Mouse (Mus musculus): ENCODE measurements around the gene Fancc. TPM values are rescaled to one million over a fixed set of nuclear protein-coding genes. Genes with fewer than 3 reads are reported as not detected.
A peak's percentile ranks its signal among the peaks of the same experiment; 100 is the strongest.
"Not testable (repeated sequence)": the region's sequence is repeated elsewhere in the genome, so short reads cannot be mapped to it uniquely, and the experiment has no call there.

The Fancc gene
- total RNA-seq, 2 experiments from 2014 or later: 10.0 to 11.3 TPM

DNA sequence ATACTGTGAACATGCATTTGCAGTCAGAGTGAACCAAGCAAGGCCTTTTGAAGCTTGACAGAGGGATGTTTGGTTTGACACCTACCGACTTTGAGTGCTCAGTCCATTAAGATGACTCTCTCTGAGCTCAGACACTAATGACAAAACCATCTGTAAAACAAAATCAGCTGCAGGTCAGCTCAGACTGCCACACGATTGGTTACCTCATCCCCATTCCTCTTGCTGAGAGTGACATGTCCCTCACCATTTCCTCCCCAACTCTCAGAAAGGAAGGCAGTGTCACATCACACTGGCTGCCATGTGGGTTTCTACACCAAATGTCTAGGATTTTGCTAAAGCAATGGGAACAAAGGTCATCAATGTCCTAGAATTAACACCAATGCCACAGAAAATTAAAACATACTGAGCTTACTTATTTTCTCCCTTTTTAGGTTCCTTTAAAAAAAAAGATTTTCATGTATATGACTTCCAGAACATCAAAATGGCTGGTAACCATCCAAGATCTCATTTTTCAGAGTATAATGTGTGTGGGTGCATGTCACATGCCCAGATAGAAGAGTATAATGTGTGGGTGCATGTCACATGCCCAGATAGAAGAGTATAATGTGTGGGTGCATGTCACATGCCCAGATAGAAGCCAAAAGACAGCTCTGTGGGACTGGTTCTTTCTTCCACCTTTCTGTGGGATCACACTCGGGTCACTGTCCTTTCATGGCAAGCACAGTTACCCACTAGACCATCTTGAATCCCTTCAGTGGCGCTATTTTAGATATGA lies 136.8 kb downstream of the Fancc start:
- no peak for ATAC-seq (replicated peaks; ENCODE audit: poor library complexity, severe bottlenecking)

DNA sequence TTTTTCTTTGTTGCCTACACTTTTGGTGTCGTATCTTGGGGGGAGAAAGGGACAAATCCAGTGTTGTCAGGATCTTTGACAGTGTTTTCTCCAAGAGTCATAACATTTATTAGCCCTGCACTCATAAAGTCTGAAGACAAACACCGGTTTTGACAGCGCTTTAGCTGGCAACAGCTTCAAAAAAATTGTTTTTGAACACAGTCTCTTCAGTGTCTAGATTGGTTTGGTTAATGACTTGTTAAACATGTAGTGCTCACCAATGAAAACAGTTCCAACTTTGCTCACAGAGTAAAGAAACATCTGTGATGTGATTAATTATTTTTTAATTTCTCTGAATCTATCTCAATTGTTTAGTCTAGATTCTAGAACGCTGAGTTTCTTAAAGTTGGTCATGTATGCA lies 137.7 kb downstream of the Fancc start:
- ATAC-seq (replicated peaks; ENCODE audit: poor library complexity, severe bottlenecking): no peak

DNA sequence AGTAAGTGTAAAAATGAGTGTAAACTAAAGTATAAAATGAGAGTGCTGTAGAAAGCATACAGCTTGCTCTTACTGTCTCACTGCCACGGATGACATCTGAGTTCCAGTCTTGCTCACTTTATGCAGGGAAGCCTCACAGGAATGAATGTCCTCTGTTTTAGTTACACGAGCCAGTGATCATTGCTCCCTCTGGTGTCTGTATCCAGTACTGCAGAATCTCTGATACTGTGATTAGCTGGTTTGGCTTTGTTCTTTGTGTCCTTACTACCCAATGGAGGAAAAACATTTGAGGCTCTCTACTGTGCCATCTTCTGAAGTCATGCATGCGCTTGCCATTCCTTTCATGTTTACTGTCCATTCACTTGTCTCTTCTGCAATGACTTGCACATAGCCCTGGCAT lies 140.5 kb downstream of the Fancc start:
- ATAC-seq (replicated peaks; ENCODE audit: poor library complexity, severe bottlenecking): peak; percentile 82

DNA sequence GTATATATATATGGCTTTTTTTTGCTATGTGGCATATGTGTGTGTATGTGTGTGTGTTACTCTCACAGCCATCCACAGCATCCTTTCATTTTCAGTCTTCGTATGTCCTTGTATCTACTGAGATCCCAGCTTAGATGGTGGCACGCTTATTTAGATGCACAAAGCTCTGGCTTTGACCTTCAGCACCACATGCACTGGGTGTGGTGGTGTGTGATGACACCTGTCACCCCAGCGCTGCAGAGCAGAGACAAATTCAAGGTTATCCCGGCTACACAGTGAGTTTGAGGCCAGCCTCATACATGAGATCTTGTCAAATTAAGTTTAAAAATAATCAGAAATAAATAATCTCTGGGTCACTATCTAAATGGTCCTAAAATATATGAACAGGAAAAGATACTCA lies 141.0 kb downstream of the Fancc start:
- no peak for ATAC-seq (replicated peaks; ENCODE audit: poor library complexity, severe bottlenecking)

DNA sequence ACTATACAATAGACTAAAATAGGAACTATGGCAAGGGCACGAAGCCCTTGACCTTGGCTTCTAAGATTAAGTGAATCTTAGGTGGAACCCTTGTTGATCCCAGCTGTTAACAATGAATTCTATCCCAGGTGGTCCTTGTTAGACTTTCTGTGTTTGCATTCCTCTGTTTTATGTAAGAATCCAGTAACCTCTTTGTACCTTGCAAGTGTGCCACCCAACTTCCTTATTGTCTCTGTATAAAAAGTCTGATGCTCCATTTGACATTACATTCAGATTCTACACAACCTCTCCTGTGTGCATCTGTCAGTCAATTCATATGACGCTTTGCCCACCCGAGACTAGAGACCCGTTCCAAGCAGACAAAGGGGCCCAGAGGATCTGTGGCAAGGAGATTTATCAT lies 143.8 kb downstream of the Fancc start:
- ATAC-seq (replicated peaks; ENCODE audit: poor library complexity, severe bottlenecking): not testable (repeated sequence)

DNA sequence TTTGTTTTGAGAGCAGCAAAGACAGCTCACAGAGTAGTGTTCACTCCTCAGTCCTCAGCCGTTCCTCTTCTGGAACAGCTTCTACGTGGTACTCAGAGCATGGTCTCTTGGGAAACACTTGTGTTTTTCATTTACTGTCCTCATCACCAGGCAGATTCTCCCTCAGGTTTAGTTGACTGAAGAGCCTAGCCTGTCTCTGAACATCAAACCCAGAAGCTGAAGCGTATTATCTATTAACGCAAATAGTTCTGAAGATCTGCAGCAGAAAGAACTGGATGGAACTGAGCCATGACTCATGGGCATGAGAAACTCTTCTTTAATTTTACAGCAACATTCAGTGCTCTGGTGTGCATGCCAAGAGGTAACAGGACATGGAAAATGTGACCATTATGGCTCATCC lies 147.0 kb downstream of the Fancc start:
- ATAC-seq (replicated peaks; ENCODE audit: poor library complexity, severe bottlenecking): no peak

DNA sequence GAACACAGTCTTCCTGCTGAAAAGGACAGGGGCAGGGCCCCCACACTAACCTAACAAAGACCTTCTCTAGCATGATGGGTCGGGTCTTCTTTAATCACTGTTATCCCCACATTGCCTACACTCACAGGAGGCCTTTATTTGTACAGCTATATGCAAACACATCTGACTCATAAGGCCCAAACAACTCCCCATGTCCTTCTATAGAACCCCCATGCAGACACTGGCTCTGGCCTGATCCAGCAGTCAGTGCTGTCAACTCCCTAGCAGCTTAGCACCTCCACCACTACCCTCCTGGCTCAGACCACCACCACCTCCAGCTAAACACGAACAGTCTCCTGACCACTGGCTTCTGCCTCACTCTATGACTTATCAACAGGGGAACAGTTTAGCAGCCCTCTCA lies 149.4 kb downstream of the Fancc start:
- no peak for ATAC-seq (replicated peaks; ENCODE audit: poor library complexity, severe bottlenecking)

DNA sequence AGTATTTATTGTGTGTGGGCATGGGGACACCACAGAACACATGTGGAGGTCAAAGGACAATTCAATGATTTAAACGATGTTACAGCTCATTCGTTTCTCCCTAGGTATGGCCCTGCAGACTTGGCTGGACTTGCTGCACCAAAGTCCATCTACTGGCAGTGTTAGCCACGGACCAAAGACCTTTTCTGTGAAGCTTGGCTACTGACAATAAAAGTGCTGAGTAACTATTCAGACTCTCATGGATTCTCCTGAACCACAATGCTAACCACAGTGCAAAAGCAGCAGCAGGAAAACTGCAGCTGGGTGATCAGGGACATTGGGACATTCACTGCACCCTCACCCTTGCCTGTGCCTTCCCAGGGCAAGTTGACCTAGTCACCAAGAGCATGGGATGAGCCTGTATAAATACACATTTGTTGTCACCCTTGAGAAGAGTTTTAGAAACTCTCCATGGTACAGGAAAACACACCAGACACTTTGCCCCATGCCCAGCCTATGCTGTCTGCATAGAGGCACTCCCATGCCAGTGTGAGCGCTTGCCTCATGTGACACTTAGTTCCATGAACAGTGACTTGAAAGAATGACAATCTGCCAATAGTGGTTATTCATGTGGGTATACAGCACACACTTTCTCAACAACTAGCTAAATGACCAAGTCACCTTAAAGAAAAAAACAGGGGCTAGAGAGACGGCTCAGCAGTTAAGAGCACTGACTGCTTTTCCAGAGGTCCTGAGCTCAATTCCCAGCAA lies 151.4 kb downstream of the Fancc start:
- ATAC-seq (replicated peaks; ENCODE audit: poor library complexity, severe bottlenecking): no peak; the same call in 1 of the 2 replicates

DNA sequence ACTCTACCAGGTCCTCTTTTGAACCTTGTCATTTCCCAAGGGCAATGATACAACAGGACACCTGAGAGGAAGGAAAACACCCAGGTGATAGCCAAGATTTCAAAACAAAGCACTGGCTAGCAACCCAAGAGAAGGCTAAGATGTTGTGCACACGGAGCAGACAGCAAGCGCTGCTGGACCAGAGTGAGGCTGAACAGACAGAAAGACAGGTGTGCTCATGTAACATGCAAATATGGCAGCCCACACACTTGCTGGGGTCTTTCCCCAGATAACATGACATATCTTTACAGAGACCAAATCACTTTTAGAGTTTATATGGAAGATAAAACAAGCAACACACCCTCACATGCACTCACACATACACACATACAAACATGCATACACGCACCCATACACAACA lies 152.6 kb downstream of the Fancc start:
- ATAC-seq (replicated peaks; ENCODE audit: poor library complexity, severe bottlenecking): no peak

DNA sequence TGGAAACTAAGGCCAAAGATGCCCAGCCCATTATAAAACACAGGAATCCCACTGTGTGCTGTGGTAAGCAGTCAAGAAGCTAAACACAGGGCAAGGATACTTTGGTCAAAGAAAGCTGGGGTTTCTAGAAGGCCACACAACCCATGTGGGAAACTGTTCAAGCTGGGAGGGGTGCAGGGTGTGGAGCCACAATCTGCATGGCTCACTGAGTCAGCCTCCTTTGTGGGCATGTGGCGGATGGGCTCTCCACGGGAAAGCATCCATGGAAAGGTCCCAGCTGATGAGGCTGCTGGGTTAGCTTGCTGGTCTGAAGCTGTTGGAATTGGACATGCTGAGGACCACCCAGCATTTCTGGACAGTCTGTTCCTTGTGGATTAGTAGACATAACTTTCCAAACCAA lies 154.3 kb downstream of the Fancc start:
- ATAC-seq (replicated peaks; ENCODE audit: poor library complexity, severe bottlenecking): no peak

DNA sequence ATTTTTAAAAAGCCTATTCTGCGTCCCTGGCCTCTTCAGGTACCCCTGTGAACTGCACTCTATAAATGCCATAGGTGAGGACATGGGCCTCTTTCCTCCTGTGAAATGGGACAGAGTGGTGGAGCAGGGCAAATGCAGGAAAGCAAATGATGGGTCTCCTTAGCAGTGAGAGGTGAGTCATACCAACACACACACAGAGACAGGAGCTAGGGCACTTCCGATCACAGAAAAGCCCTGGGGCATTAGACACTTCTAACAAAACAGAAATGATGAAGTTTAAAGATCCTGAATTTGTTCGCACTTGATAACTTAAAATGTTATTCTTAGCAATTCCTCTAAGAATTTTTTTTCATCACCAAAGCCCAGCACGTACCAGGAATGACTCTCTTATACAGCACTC lies 157.1 kb downstream of the Fancc start:
- no peak for ATAC-seq (replicated peaks; ENCODE audit: poor library complexity, severe bottlenecking)

DNA sequence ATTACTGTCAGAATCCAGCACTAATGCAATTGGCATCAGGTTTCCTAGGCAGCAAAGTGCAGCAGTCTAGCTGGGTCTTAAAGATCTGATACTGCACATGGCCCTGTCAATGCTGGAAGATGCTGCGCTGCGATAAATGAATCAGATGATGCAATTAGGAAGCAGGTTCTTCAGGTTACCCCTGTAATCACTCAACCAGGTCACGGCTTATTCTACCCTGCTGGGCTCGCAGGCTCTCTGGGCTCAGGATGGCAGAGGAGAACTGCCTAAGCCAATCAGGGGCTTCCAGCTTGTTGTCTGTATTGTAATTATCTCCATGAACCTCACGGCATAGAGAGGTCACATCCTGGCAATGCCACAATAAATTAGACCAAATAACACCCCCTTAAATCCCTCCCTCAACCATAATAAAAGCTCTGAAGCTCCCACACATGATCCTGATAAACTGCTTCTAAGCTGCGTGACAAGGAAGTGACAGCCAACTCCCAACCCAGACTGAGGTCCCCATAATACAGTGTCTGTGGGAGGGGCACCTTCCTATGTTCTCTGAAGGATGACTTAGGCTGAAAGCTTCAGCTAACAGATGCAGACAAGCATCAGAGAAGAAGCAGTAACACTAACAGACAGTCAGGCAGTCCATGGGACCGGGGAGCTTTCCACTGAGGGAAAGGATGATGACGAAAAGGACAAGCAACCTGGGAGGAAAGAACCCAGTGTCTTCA lies 159.7 kb downstream of the Fancc start:
- no peak for ATAC-seq (replicated peaks; ENCODE audit: poor library complexity, severe bottlenecking)

DNA sequence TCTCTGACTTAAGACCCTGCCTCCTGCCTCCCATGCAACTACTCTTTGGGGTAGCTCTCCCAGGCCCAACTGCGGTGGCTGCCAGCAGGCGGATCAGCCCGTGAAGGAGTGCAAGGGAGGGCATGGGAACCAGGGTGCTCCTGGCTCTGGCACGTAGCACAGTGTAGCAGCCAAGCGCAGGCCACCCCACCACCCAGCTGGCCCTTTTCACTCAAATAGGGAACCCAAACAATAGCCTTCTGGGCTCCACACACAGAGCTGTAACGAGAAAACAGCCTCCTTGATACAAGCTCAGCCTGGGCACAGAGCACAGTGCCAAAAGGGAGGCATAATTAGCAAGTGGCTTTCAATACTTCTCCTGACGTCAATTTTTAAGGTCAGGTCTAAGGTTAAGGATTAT lies 160.7 kb downstream of the Fancc start:
- ATAC-seq (replicated peaks; ENCODE audit: poor library complexity, severe bottlenecking): no peak

DNA sequence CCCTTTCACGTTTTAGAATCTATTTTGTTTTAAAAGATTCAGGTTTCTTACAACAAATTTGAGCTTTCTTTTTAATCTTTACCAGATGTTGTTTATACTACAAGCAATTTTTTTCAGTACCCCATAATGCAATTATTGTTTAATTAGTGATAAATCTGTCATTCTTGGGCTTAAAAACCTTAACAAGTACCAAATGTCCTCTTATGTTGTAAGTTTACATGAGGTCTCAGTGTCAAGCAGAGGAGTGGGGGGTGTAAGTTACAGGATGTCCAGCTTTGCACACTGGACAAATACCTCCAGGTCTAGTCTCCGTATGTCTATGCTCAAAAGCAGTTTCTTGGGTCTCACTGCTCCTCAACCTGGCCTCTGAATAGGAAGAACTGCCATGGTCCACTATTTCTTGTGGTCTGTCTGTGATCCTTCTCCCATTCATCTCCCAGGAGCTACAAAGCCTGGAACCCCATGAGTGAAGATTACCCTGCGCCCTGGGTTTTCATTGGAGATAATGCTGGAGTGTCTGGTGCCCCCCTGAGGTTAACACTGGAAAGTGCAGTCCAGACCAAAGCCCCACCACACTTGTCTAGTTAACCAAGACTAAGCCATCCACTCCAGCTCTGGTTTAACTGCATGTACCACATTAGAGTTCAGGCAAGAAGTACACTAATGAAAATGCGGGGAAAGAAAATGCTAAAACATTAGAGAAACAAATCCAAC lies 161.5 kb downstream of the Fancc start:
- ATAC-seq (replicated peaks; ENCODE audit: poor library complexity, severe bottlenecking): peak; percentile 76; the same call in 1 of the 2 replicates

DNA sequence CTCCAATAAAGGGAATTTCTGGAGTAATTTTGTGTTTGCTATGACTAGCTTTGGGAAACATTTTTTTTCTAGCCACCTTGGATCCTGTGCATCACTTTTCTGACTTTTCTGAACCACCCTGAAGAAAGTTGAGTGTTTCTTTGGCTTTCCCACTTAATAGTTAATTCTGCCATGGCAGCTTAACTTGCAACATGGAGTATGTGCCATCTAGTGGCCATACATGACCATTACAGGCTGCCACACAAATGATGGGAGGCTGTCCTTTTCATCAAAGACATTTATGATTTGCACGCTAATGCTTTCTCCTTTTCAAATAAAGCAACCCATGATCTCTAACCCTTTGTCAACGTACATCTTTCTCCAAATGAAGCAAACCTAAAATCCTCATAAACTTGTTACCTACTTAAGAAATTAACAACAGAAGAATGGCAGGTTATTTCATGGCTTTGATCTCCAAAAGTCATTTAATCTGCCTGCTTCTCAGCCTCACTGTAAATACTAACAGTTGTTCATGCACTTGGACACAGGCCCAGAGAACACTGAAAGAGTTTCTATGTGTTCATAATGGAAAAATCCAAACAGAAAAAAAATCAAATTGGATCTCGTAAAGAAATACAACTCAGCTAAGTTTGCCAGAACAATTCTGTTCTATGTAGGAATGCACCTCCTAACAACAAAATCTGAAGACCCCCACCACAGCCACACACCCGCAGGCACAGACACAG lies 164.3 kb downstream of the Fancc start:
- ATAC-seq (replicated peaks; ENCODE audit: poor library complexity, severe bottlenecking): peak; percentile 67

DNA sequence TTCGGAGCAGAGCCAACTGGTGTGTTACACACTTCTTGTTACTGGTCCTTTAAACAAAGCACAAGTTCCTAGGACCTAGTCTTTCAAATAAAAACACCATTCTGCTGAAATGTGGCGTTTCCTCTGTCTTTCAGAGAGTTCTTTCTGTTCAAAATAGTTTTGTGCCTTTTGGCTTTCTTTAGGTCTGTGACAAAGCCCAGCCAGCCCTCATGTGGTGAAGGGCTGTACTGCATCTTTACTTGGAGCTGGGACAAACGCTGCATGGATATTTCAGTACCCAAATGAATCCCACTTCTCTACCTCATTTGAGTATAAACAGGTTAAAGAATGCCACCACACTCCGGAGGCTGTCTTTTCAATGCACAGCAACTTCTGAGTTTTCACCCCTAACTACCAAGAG lies 165.7 kb downstream of the Fancc start:
- ATAC-seq (replicated peaks; ENCODE audit: poor library complexity, severe bottlenecking): peak; percentile 60; the same call in 1 of the 2 replicates

DNA sequence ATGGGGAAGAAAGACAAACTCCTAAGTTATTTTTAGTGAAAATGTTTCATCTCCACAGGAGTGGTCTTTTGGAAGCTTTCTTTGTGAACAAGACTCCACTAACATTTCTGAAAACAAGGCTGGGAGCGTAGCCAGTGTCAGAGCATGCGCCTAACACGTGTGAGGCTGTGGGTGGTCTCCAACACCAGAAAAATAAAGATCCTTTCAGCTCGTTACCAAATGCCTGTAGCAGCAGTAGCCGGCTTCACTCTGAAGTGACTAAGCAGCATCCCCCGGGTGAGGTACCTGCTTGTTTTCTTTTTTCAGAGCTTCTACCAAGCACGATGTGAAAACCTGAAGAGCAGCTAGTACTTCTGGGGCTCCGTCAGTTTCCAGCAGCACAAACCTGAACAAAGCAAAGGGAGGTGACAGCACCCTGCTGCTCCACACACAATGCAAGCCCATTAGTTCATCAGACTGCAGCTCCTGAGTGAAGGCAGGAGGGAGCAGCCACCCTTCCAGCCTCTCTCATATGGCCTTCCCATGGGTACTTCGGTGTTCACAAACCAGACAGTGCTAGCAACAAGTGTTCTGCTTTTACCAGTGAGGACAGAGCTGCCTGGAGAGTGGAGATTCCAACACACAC lies 166.7 kb downstream of the Fancc start:
- no peak for ATAC-seq (replicated peaks; ENCODE audit: poor library complexity, severe bottlenecking)

DNA sequence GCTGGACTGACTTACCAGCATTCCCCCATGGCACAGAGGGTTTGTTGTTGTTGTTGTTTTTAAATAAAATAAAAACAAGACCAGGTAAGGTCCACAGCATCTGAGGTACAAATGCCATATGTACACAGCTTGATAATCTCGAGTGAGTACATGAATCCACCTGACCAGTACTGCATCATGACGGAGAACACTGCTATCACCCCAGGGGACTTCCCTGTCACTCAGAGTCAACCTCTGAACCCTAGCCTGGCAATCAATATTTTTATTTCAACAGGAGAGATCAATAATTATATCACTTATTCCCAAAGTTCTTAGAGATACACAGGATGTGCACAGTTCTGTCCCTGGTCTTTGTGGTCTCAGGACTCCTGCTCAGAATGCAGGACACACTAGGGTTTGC lies 171.1 kb downstream of the Fancc start:
- ATAC-seq (replicated peaks; ENCODE audit: poor library complexity, severe bottlenecking): no peak
